Mouse (Mus musculus) adrenal gland, adult 2 months (tissue): ENCODE data around the gene Svs3a. TPM values are rescaled to one million over a fixed set of nuclear protein-coding genes. Genes with fewer than 3 reads are reported as not detected.
"Not testable (repeated sequence)": the region's sequence is repeated elsewhere in the genome, so short reads cannot be mapped to it uniquely, and the experiment has no call there.

Experiments used
- DNase-seq: peaks from one replicate; pipeline ENCODE4 v3.0.0; 2021
- long read RNA-seq: library from polyadenylated mRNA; stranded (forward); transcript quantifications from one replicate; pipeline ENCODE4 v2.0.0, GENCODE M21; 2021
- polyA plus RNA-seq: library from polyadenylated mRNA; depleted of rRNA; stranded (reverse); fragments of >200 nt; gene quantifications from 2 replicates; pipeline ENCODE4 v1.2.3, GENCODE M21; 2012; rRNA removed
- total RNA-seq, 2 experiments: library from RNA; stranded (reverse); gene quantifications; 2 replicates each; pipeline ENCODE4 v1.2.3; 2021

Svs3a gene
- total RNA-seq, result not detected
- polyA plus RNA-seq, result not detected in 2 replicates
- long read RNA-seq, result 0 reads

DNA sequence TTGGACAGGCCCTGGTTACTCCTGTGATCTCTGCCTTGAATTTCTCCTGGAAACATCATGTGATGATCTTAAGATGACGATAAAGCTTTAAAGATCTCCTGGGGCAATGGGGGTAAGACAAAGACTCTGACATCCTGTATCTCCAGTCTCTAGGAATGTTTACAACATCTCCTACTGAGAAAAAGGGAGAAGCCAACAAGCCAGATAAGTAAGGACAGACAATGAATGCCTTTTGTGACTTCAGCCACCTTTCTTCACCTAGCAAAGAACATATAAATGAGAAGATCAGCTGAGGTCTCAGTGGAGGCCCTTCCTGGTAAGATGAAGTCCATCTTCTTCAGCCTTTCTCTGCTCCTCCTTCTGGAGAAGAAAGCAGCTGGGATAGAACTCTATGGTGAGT, at the start of gene Svs3a:
Gene Svs3a (plus strand): TSS at position 301 of the 400 bp plus-strand sequence.
- DNase-seq, result not testable (repeated sequence)

DNA sequence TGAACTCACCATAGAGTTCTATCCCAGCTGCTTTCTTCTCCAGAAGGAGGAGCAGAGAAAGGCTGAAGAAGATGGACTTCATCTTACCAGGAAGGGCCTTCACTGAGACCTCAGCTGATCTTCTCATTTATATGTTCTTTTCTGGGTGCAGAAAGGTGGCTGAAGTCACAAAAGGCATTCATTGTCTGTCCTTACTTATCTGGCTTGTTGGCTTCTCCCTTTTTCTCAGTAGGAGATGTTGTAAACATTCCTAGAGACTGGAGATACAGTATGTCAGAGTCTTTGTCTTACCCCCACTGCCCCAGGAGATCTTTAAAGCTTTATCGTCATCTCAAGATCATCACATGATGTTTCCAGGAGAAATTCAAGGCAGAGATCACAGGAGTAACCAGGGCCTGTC, 32.5 kb upstream of the Svs3a start, which contains the start of gene Svs3b:
Gene Svs3b (minus strand): TSS at position 101 of the 400 bp plus-strand sequence.
- not testable (repeated sequence) for DNase-seq

DNA sequence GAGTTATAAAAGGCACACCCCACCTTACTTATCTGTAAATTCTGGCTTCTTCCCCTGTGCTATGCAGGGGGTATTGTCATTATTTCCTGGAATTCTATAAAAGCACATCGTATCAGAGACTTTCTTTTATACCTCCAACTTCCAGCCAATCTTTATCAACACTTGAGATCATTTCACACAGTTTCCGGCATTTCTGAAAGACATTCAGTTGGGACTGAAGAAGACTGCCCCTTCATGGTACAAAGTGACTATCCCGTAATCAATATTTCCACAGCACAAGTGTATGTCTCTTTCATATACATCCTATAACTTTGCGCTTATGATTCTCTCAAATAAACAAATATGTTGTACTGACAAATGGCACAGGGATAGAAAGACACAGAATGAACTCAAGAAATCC, 10.7 kb upstream of the Svs3a start, which contains the start of gene Svs4:
Gene Svs4 (minus strand): TSS at position 101 of the 400 bp plus-strand sequence.
- no peak for DNase-seq

DNA sequence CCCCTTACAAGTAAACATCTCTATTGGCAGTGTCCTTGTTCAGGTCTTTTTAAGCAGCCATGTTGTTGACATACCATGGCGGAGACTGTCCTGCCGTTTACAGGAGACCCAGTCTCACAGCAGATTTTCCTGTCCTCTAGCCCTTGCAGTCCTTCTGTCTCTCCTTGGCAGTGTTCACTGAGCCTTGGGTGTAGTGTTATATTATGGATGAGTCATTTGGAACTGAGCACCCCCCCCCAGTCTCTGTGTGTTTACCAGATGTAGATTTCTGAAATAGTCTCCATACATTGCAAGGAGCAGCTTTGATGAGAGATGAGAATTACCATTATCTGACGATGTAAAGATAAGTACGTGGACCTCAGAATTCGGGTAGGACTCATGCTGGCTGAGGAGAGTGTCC, 23.5 kb downstream of the Svs3a start:
- no peak for DNase-seq

DNA sequence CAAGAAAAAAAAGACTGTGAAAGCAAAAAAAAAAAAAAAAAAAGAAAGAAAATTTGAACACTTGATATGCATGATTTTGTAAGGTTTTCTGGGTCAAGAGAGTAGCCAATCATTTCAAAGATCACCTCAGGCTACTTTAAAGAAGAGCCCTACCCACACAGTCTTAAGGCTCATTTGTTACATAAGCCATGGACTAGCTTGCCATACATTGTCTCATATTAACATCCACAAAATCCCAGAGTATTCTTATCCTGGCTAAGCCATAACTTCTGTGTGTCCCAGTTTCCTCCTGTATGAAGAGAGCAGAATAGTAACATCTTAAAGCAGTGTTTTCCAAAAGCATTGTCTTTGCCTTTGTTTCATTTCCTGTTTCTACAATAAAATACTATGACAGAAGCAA, 26.4 kb downstream of the Svs3a start:
- not testable (repeated sequence) for DNase-seq

DNA sequence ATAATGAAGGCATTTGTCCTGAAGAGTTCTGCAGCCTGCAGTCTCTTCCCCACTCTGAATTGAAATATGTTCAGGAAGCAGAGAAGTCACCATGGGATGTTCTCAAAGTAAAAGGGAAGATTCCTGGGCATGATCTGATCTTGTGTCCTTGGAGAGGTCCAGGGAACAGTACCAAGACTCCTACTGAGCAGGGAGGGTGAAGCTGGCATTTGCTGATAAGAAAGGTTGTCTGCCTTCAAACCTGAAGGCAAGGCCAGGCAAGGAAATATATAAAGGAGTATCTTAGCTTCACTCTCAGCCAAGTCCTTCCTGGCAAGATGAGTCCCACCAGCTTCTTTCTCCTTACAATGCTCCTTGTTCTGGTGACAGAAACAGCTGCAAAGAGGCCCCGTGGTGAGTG, 27.4 kb downstream of the Svs3a start, which contains the start of gene Svs6:
Gene Svs6 (plus strand): TSS at position 301 of the 400 bp plus-strand sequence.
- not testable (repeated sequence) for DNase-seq

DNA sequence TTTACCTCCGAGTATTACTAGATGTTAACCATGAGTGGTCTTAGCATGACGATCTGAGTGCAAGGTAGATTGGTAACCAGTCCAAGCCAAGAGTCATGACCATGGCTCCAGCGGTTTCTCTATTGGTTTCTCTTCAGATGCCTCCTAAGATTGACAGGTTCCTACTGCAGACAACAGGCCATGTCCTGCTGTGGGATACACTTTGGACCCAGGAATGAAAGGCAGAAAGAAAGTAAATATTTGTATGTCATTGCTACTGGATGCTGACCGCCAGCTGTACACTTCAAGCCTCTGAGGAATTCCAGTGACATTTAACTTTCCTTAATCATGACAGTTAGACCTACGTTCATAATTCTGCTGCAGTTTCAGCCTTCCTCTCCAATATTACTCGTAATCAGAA, 31.9 kb downstream of the Svs3a start:
- no peak for DNase-seq

DNA sequence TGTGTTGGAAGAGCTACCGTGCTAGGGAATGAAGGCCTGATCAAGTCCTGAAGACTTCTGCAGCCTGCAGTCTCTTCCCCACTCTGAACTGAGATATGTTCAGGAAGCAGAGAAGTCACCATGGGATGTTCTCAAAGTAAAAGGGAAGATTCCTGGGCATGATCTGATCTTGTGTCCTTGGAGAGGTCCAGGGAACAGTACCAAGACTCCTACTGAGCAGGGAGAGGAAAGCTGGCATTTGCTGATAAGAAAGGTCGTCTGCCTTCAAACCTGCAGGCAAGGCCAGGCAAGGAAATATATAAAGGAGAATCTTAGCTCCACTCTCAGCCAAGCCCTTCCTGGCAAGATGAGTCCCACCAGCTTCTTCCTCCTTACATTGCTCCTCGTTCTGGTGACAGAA, 43.4 kb downstream of the Svs3a start, which contains the start of gene Svs5:
Gene Svs5 (plus strand): TSS at position 301 of the 400 bp plus-strand sequence.
- DNase-seq, result not testable (repeated sequence)

Other genes starting within 250 kb of the Svs3a start
- gene Stk4, start 218.9 kb upstream of the Svs3a start, total RNA-seq, result 10 to 100 TPM; 25.9 to 29.5 TPM
- gene Stk4, start 218.9 kb upstream of the Svs3a start, polyA plus RNA-seq, result 5.5 and 6.4 TPM in 2 replicates
- 10 to 100 TPM; 35.1 to 59.8 TPM for gene Tomm34, start 218.1 kb upstream of the Svs3a start, total RNA-seq
- 66.0 and 72.2 TPM in 2 replicates for gene Tomm34, start 218.1 kb upstream of the Svs3a start, polyA plus RNA-seq
- not detected for gene Kcns1, start 118.2 kb upstream of the Svs3a start, total RNA-seq
- gene Kcns1, start 118.2 kb upstream of the Svs3a start, polyA plus RNA-seq, result not detected in 2 replicates
- gene Wfdc5, start 106.5 kb upstream of the Svs3a start, total RNA-seq, result not detected
- not detected in 2 replicates for gene Wfdc5, start 106.5 kb upstream of the Svs3a start, polyA plus RNA-seq
- gene Wfdc12, start 98.7 kb upstream of the Svs3a start, total RNA-seq, result 10 to 100 TPM in 1 of 2 experiments, not detected in 1; 10.5 TPM
- gene Wfdc12, start 98.7 kb upstream of the Svs3a start, polyA plus RNA-seq, result 0.39 and 2.3 TPM in 2 replicates
- not detected for gene Wfdc15a, start 89.1 kb upstream of the Svs3a start, total RNA-seq
- gene Wfdc15a, start 89.1 kb upstream of the Svs3a start, polyA plus RNA-seq, result not detected in 2 replicates
- gene Wfdc15b, start 67.6 kb upstream of the Svs3a start, total RNA-seq, result not detected
- not detected in 2 replicates for gene Wfdc15b, start 67.6 kb upstream of the Svs3a start, polyA plus RNA-seq
- gene Svs2, start 50.8 kb upstream of the Svs3a start, total RNA-seq, result not detected
- gene Svs2, start 50.8 kb upstream of the Svs3a start, polyA plus RNA-seq, result not detected in 2 replicates
- gene Svs3b, start 32.6 kb upstream of the Svs3a start, total RNA-seq, result not detected
- gene Svs3b, start 32.6 kb upstream of the Svs3a start, polyA plus RNA-seq, result not detected in 2 replicates
- not detected for gene Svs4, start 10.8 kb upstream of the Svs3a start, total RNA-seq
- gene Svs4, start 10.8 kb upstream of the Svs3a start, polyA plus RNA-seq, result not detected in 2 replicates
- gene Svs6, start 27.5 kb downstream of the Svs3a start, total RNA-seq, result not detected
- not detected in 2 replicates for gene Svs6, start 27.5 kb downstream of the Svs3a start, polyA plus RNA-seq
- 1 to 10 TPM; 1.5 to 1.7 TPM for gene Svs5, start 43.5 kb downstream of the Svs3a start, total RNA-seq
- gene Svs5, start 43.5 kb downstream of the Svs3a start, polyA plus RNA-seq, result not detected in 2 replicates
- 10 to 100 TPM; 19.3 to 36.0 TPM for gene Slpi, start 99.8 kb downstream of the Svs3a start, total RNA-seq
- 5.7 and 8.5 TPM in 2 replicates for gene Slpi, start 99.8 kb downstream of the Svs3a start, polyA plus RNA-seq
- gene Rbpjl, start 113.9 kb downstream of the Svs3a start, total RNA-seq, result not detected
- not detected in 2 replicates for gene Rbpjl, start 113.9 kb downstream of the Svs3a start, polyA plus RNA-seq
- 1 to 10 TPM in 1 of 2 experiments, under 1 TPM in 1; 0.17 to 1.8 TPM for gene Matn4, start 115.9 kb downstream of the Svs3a start, total RNA-seq
- gene Matn4, start 115.9 kb downstream of the Svs3a start, polyA plus RNA-seq, result 1.0 TPM in 2 replicates
- 100 to 1,000 TPM; 123 to 151 TPM for gene Sdc4, start 154.6 kb downstream of the Svs3a start, total RNA-seq
- gene Sdc4, start 154.6 kb downstream of the Svs3a start, polyA plus RNA-seq, result 23.3 and 23.5 TPM in 2 replicates
- 10 to 100 TPM; 24.5 to 34.0 TPM for gene Sys1, start 167.7 kb downstream of the Svs3a start, total RNA-seq
- gene Sys1, start 167.7 kb downstream of the Svs3a start, polyA plus RNA-seq, result 299 and 335 TPM in 2 replicates
- gene Gm20458, start 171.7 kb downstream of the Svs3a start, total RNA-seq, result 1 to 10 TPM; 3.9 to 9.6 TPM
- 9.6 and 18.9 TPM in 2 replicates for gene Gm20458, start 171.7 kb downstream of the Svs3a start, polyA plus RNA-seq
- gene Trp53tg5, start 184.5 kb downstream of the Svs3a start, total RNA-seq, result not detected
- not detected in 2 replicates for gene Trp53tg5, start 184.5 kb downstream of the Svs3a start, polyA plus RNA-seq
- gene Dbndd2, start 196.8 kb downstream of the Svs3a start, total RNA-seq, result 1 to 10 TPM; 5.5 to 7.0 TPM
- gene Dbndd2, start 196.8 kb downstream of the Svs3a start, polyA plus RNA-seq, result 20.8 and 30.7 TPM in 2 replicates
- 10 to 100 TPM; 72.7 to 98.8 TPM for gene Pigt, start 208.3 kb downstream of the Svs3a start, total RNA-seq
- 216 and 218 TPM in 2 replicates for gene Pigt, start 208.3 kb downstream of the Svs3a start, polyA plus RNA-seq